Mouse (Mus musculus) bone marrow, adult 2 months (tissue): ENCODE data around the gene Slc6a17.

Experiments
- CTCF ChIP-seq: fragments of 200-500 bp; IDR thresholded peaks from 2 replicates; pipeline ENCODE4 v1.5.1; 2011; ENCODE audit warnings: low read length, control low read depth; ENCODE audit not compliant: control insufficient read depth, insufficient read depth
- POLR2A ChIP-seq: fragments of 200-500 bp; IDR thresholded peaks from 2 replicates; pipeline ENCODE4 v1.6.1; 2011; ENCODE audit warnings: low read depth, mild to moderate bottlenecking, control low read depth, low read length, borderline replicate concordance; ENCODE audit not compliant: control insufficient read depth

DNA sequence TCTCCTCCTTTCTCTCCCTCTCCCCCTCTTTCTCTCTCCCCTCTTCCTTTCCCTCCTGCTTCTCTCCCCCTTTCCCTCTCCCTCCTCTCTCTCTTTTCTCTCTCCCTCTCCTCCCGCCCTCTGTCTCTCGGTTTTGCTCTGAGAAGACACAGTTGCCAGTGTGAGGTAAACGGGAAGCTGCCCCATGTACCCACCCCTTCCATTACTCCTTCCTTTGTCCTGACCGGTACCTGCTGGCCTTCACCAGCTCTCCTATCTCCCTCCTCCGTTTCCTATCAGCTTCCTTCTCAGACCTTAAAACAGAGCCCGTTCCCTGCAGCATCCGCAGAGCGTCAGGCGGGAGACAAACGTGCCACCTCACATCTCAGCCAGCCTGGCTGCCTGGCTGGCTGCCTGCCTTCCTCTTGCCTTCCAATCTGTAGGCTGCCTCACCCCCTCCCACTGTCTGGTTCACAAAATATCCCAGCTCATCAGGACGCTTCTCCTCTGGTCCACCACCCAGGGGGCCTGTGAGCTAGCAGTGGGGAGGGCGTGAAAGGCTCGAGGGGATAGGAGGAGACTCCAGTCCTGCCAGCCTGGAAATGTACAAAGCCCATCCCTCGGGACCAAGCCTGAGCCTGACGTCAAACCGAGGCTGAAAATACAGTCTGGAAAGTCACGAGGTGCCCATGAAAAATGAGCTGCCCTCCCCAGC, 19.1 kb upstream of the Slc6a17 start:
- no peak for TF ChIP-seq CTCF
- TF ChIP-seq POLR2A, result no peak
